Comparison of ENCODE assay signal across 10 mouse cellular contexts in genomic region chr4:49251262-49251661, GRCm38 (mm10).
DNase-seq lines count a peak whose midpoint lies in the region; ATAC-seq and TF ChIP-seq lines count a peak whose summit lies in the region.
"Had no signal": no experiment of that assay in that cellular context is flagged by ENCODE, and none has a peak within 500 bp of the region (broad histone marks: within the 10 kb centered on the region; RNA-seq: fewer than 3 reads in every experiment).

No protein-coding gene starts in this region.

- WGBS in forebrain, postnatal 0 days, result 7% methylated on average over 3 of the region's 3 CpGs
- WGBS in forebrain, embryonic 15.5 days, result 4% methylated on average over 3 of the region's 3 CpGs
- WGBS in liver, postnatal 0 days (ENCODE audit: insufficient replicate concordance), result 17% methylated on average over 3 of the region's 3 CpGs
- 23% methylated on average over 3 of the region's 3 CpGs for WGBS in liver, embryonic 12.5 days (ENCODE audit: insufficient replicate concordance)
- 11% methylated on average over 3 of the region's 3 CpGs for WGBS in neural tube, embryonic 15.5 days

- no peaks in the 10 kb centered on the region for H3K9me3 ChIP-seq in forebrain, postnatal 0 days (ENCODE audit: low read length)
- no peaks in the 10 kb centered on the region for H3K9me3 ChIP-seq in forebrain, embryonic 15.5 days
- no peaks in the 10 kb centered on the region for H3K9me3 ChIP-seq in liver, postnatal 0 days (ENCODE audit: low read length)
- H3K9me3 ChIP-seq in liver, embryonic 12.5 days (replicated peaks), result no peaks in the 10 kb centered on the region
- H3K9me3 ChIP-seq in neural tube, embryonic 15.5 days (replicated peaks), result no peaks in the 10 kb centered on the region
- H3K9me3 ChIP-seq: heart, embryonic 13.5 days; limb, embryonic 15.5 days had no signal

- ATAC-seq in forebrain, postnatal 0 days, result peak; percentile 67
- no peak for ATAC-seq in forebrain, embryonic 15.5 days (replicated peaks)
- no peak for ATAC-seq in liver, postnatal 0 days
- ATAC-seq in liver, embryonic 12.5 days, result no peak
- ATAC-seq in neural tube, embryonic 15.5 days (ENCODE audit: low FRiP score), result peak; percentile 67; the same call in 1 of the 2 replicates

- no peaks in the 10 kb centered on the region for H3K36me3 ChIP-seq in forebrain, postnatal 0 days (ENCODE audit: insufficient read depth)
- H3K36me3 ChIP-seq in forebrain, embryonic 15.5 days, result no peaks in the 10 kb centered on the region
- no peaks in the 10 kb centered on the region for H3K36me3 ChIP-seq in liver, postnatal 0 days (replicated peaks; ENCODE audit: insufficient read depth, low read length)
- no peaks in the 10 kb centered on the region for H3K36me3 ChIP-seq in liver, embryonic 12.5 days
- H3K36me3 ChIP-seq in neural tube, embryonic 15.5 days, result no peaks in the 10 kb centered on the region
- H3K36me3 ChIP-seq: heart, embryonic 13.5 days; limb, embryonic 15.5 days had no signal

- no peak overlapping the region for H3K27ac ChIP-seq in forebrain, postnatal 0 days (ENCODE audit: low read depth, low read length)
- no peak overlapping the region for H3K27ac ChIP-seq in forebrain, embryonic 15.5 days (replicated peaks)
- H3K27ac ChIP-seq in liver, postnatal 0 days (ENCODE audit: low read depth), result no peak overlapping the region
- no peak overlapping the region for H3K27ac ChIP-seq in liver, embryonic 12.5 days
- peak overlapping the region; percentile 34 for H3K27ac ChIP-seq in neural tube, embryonic 15.5 days (replicated peaks)
- H3K27ac ChIP-seq: heart, embryonic 13.5 days; limb, embryonic 15.5 days had no signal

- no peak overlapping the region for H3K4me3 ChIP-seq in forebrain, postnatal 0 days (ENCODE audit: low read depth, low read length)
- H3K4me3 ChIP-seq in forebrain, embryonic 15.5 days, result no peak overlapping the region
- no peak overlapping the region for H3K4me3 ChIP-seq in liver, postnatal 0 days (ENCODE audit: low read depth, low read length)
- H3K4me3 ChIP-seq in liver, embryonic 12.5 days, result no peak overlapping the region
- no peak overlapping the region for H3K4me3 ChIP-seq in neural tube, embryonic 15.5 days (replicated peaks)
- H3K4me3 ChIP-seq: heart, embryonic 13.5 days; limb, embryonic 15.5 days had no signal

- no peaks in the 10 kb centered on the region for H3K4me1 ChIP-seq in forebrain, postnatal 0 days (ENCODE audit: insufficient read depth)
- H3K4me1 ChIP-seq in forebrain, embryonic 15.5 days, result no peaks in the 10 kb centered on the region
- no peaks in the 10 kb centered on the region for H3K4me1 ChIP-seq in liver, postnatal 0 days (ENCODE audit: insufficient read depth)
- no peaks in the 10 kb centered on the region for H3K4me1 ChIP-seq in liver, embryonic 12.5 days
- peaks cover 10% of the 10 kb centered on the region; the same call in 1 of the 2 replicates for H3K4me1 ChIP-seq in neural tube, embryonic 15.5 days
- H3K4me1 ChIP-seq: heart, embryonic 13.5 days had no signal

- TF ChIP-seq CTCF in forebrain, postnatal 0 days (IDR thresholded peaks at IDR 0.05; ENCODE audit: low read depth), result peak; percentile 66
- peak; percentile 42 for TF ChIP-seq CTCF in liver, postnatal 0 days (IDR thresholded peaks at IDR 0.05; ENCODE audit: low read depth)

- peak; percentile 62 for DNase-seq in forebrain, postnatal 0 days
- no peak for DNase-seq in liver, postnatal 0 days
- DNase-seq in embryo, embryonic 11 days, result peak; percentile 34
- no peak for DNase-seq in thymus, postnatal 10 days (ENCODE audit: low spot score in 2 of 2)
- DNase-seq in gastrocnemius, postnatal 10 days, result no peak

- H3K27me3 ChIP-seq in forebrain, postnatal 0 days (ENCODE audit: insufficient read depth, low read length), result no peaks in the 10 kb centered on the region
- no peaks in the 10 kb centered on the region for H3K27me3 ChIP-seq in forebrain, embryonic 15.5 days
- H3K27me3 ChIP-seq in liver, postnatal 0 days (ENCODE audit: insufficient read depth, low read length), result no peaks in the 10 kb centered on the region
- H3K27me3 ChIP-seq in liver, embryonic 12.5 days (replicated peaks), result no peaks in the 10 kb centered on the region
- H3K27me3 ChIP-seq in neural tube, embryonic 15.5 days (replicated peaks), result no peaks in the 10 kb centered on the region
- H3K27me3 ChIP-seq: heart, embryonic 13.5 days; limb, embryonic 15.5 days had no signal

- no peak overlapping the region for H3K4me2 ChIP-seq in forebrain, postnatal 0 days (ENCODE audit: low read depth)
- no peak overlapping the region for H3K4me2 ChIP-seq in forebrain, embryonic 15.5 days (replicated peaks)
- no peak overlapping the region for H3K4me2 ChIP-seq in liver, postnatal 0 days (ENCODE audit: low read depth, low read length)
- no peak overlapping the region for H3K4me2 ChIP-seq in liver, embryonic 12.5 days
- no peak overlapping the region for H3K4me2 ChIP-seq in neural tube, embryonic 15.5 days
- H3K4me2 ChIP-seq: heart, embryonic 13.5 days; limb, embryonic 15.5 days had no signal

- H3K9ac ChIP-seq in forebrain, postnatal 0 days, result no peak overlapping the region
- H3K9ac ChIP-seq in forebrain, embryonic 15.5 days (replicated peaks), result no peak overlapping the region
- no peak overlapping the region for H3K9ac ChIP-seq in liver, postnatal 0 days (replicated peaks)
- H3K9ac ChIP-seq in liver, embryonic 12.5 days, result no peak overlapping the region
- H3K9ac ChIP-seq in neural tube, embryonic 15.5 days (replicated peaks), result no peak overlapping the region
- H3K9ac ChIP-seq: heart, embryonic 13.5 days; limb, embryonic 15.5 days had no signal

- TF ChIP-seq EP300 in liver, postnatal 0 days (IDR thresholded peaks at IDR 0.05; ENCODE audit: low read depth), result no peak

Comparison
In these comparisons a context has a peak if more than half of its experiments do, and no peak if none do; other contexts are left out.
1. ATAC-seq: peak in forebrain, postnatal 0 days (single experiment) and neural tube, embryonic 15.5 days (single experiment); none in forebrain, embryonic 15.5 days (single experiment), liver, postnatal 0 days (single experiment) and liver, embryonic 12.5 days (single experiment).
2. DNase-seq: peak in forebrain, postnatal 0 days (single experiment) and embryo, embryonic 11 days (single experiment); none in liver, postnatal 0 days (single experiment), thymus, postnatal 10 days (0 of 2) and gastrocnemius, postnatal 10 days (single experiment).